Mouse (Mus musculus) liver, embryonic 11.5 days (tissue): ENCODE measurements around the gene Ankrd12. TPM values are rescaled to one million over a fixed set of nuclear protein-coding genes. Genes with fewer than 3 reads are reported as not detected.

ENCODE experiments used
- ATAC-seq: fragments of 200-750 bp; cut with Nextera tagmentation; replicated peaks from 2 replicates; pipeline ENCODE4 v1.8.0; 2017; ENCODE audit warnings: moderate number of reproducible peaks, mild to moderate bottlenecking, moderate TSS enrichment, moderate library complexity; ENCODE audit not compliant: low FRiP score
- DNase-seq: peaks from one replicate; pipeline ENCODE4 v3.0.0-alpha.2; 2017; ENCODE audit warnings: low spot score
- H3K27ac ChIP-seq: fragments of 300-500 bp; sonication (generic); 2 replicates; pipeline ENCODE4 v1.5.1; 2014; ENCODE audit warnings: mild to moderate bottlenecking, low read depth, low read length, control low read depth
- H3K27me3 ChIP-seq: fragments of 300-500 bp; sonication (generic); replicated peaks from 2 replicates; pipeline ENCODE4 v1.6.1; 2014; ENCODE audit warnings: low read length, mixed read lengths; ENCODE audit not compliant: control insufficient read depth, insufficient read depth
- H3K36me3 ChIP-seq: fragments of 300-500 bp; sonication (generic); 2 replicates; pipeline ENCODE4 v1.6.1; 2014; ENCODE audit warnings: mild to moderate bottlenecking, low read length, moderate library complexity, mixed read lengths; ENCODE audit not compliant: control insufficient read depth, insufficient read depth
- H3K4me1 ChIP-seq: fragments of 300-500 bp; sonication (generic); replicated peaks from 2 replicates; pipeline ENCODE4 v1.6.1; 2014; ENCODE audit warnings: low read length, mixed read lengths; ENCODE audit not compliant: control insufficient read depth, insufficient read depth
- H3K4me2 ChIP-seq: fragments of 300-500 bp; sonication (generic); 2 replicates; pipeline ENCODE4 v1.6.1; 2014; ENCODE audit warnings: mild to moderate bottlenecking, control low read depth, moderate library complexity
- H3K4me3 ChIP-seq: fragments of 300-500 bp; sonication (generic); 2 replicates; pipeline ENCODE4 v1.5.1; 2014; ENCODE audit warnings: low read depth, low read length, control low read depth
- H3K9ac ChIP-seq: fragments of 300-500 bp; sonication (generic); 2 replicates; pipeline ENCODE4 v1.6.1; 2014; ENCODE audit warnings: low read depth, low read length, control low read depth
- H3K9me3 ChIP-seq: fragments of 300-500 bp; sonication (generic); 2 replicates; pipeline ENCODE4 v1.6.1; 2016; ENCODE audit warnings: low read length, inconsistent platforms, mixed read lengths; ENCODE audit not compliant: control insufficient read depth
- WGBS: fragments of 180-500 bp; shearing (Covaris S2); extraction: QIAGEN DNeasy Blood & Tissue Kit; methylation state at CpG from one replicate; pipeline ENCODE4 v1.1.7; 2014; 5-methylcytosine and 5-hydroxymethylcytosine counted together
- polyA plus RNA-seq: library from polyadenylated mRNA; unstranded; fragments of >200 nt; fragmentation: Nextera tagmentation; extraction: Ambion mirVana; gene quantifications from 2 replicates; pipeline ENCODE4 v1.2.1, GENCODE M21; 2014

Ankrd12 gene
- polyA plus RNA-seq, 1 experiment from 2014 or later: 15.3 TPM

DNA sequence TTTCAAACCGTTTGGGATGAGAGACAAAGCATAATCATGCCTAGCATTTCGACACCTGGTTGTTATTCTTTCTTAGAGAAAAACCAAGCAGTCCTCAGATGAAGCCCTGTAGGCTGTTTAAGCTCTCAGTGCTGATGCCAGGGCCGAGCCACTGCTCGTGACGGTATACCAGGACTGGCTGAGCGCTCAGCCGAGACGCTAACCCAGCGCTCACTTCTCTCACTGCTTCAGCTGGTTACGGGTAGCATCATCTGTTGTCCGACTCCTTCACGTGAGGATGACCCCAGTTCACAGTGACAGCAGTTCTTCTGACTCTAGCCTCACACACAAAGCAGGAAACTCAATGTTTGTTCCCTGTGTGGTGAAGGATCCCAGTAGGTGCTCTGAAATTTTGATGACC, 136.7 kb downstream of the Ankrd12 start:
- no peaks in the 10 kb centered on the region for H3K27me3 ChIP-seq
- no peak overlapping the region for H3K27ac ChIP-seq
- ATAC-seq (no peak), DNase-seq (no peak)
- no peak overlapping the region for H3K4me3 ChIP-seq
- 84% methylated on average over 12 of the region's 12 CpGs for WGBS
- H3K4me1 ChIP-seq: peaks cover 6% of the 10 kb centered on the region; the same call in 1 of the 2 replicates
- H3K9me3 ChIP-seq: no peaks in the 10 kb centered on the region
- H3K4me2 ChIP-seq: no peak overlapping the region
- peaks cover 6% of the 10 kb centered on the region for H3K36me3 ChIP-seq
- no peak overlapping the region for H3K9ac ChIP-seq

DNA sequence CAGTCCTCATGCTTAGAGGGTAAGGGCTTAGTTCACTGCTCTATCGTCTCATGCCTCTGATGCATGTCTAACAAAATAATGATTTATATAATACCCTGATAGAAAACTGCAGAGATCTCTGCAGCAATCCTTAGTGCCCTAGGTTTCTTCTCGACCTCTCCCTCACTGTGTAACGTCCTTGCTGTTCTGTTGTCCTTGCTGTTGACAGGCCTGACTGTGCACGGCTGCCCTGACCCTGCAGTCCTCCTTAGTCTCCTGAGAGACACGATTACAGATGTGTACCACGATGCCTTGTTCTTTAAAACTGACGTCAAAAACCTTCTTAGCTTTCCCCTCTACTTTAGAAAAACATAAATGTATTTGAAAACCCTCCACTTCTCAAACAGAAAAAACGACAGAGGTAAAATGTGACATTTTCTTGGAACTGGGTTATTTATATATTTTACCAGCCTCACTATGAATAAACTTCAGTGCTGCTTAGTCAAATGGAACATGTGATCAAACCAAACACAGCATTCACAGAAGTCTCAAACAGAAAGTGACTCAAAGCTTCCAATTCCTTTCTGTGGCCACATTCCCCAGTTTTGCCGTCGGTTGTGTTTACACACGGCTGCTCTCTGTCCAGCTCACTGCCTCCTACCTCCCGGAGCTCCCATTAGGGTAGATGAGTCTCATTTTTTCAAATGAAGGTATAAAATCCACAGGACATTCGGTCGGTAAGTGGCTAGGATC, 137.3 kb downstream of the Ankrd12 start:
- WGBS: 75% methylated on average over 14 of the region's 14 CpGs
- Histone ChIP-seq H3K4me2 (no peak overlapping the region), H3K27me3 (no peaks in the 10 kb centered on the region), H3K27ac (no peak overlapping the region), H3K9me3 (no peaks in the 10 kb centered on the region), H3K36me3 (peaks cover 6% of the 10 kb centered on the region), H3K4me1 (peaks cover 6% of the 10 kb centered on the region; the same call in 1 of the 2 replicates), H3K4me3 (no peak overlapping the region), H3K9ac (no peak overlapping the region)
- DNase-seq (no peak), ATAC-seq (no peak)

DNA sequence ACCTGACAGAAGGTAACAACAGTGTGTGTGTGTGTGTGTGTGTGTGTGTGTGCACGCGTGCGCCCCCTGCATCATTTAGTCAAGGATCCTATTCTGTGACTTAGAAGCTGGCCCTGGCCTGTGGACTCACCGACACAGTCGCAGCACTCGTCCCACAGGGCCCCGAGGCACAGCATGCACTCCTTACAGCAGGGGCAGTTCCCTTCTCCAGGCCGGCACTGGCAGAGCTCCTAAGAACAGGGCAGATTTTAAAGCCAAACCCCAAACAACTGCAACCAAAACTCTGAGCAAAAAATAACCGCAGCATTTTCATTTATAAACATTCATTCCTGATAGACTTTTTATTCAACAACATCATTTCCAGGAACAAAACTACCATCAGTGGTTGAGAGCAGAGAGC, 139.2 kb downstream of the Ankrd12 start:
- DNase-seq (no peak), ATAC-seq (no peak)
- Histone ChIP-seq H3K4me3 (no peak overlapping the region), H3K36me3 (peaks cover 12% of the 10 kb centered on the region), H3K9me3 (no peaks in the 10 kb centered on the region), H3K4me2 (no peak overlapping the region), H3K27ac (no peak overlapping the region), H3K4me1 (peaks cover 6% of the 10 kb centered on the region; the same call in 1 of the 2 replicates), H3K27me3 (no peaks in the 10 kb centered on the region), H3K9ac (no peak overlapping the region)
- 93% methylated on average over 9 of the region's 9 CpGs for WGBS

DNA sequence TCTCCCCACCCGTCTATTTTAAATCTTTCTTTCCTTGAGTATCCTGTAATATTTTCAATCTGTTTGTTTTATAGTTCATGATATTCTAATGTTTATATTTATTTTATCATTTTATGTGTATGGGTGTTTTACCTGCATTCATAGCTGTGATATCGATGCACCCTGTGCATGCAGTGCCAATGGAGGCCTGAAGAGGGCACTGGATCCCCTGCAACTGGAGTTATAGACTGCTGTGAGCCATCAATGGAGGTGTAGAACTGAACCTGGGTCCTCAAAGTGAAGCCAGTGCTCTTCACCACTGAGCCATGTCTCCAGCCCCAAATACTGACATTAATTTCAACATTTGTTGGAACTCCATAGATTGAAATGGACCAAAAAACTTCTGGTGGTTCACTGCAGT, 143.1 kb downstream of the Ankrd12 start:
- ATAC-seq (no peak), DNase-seq (no peak)
- WGBS: 91% methylated on average over 2 of the region's 2 CpGs
- Histone ChIP-seq H3K27ac (no peak overlapping the region), H3K9me3 (no peaks in the 10 kb centered on the region), H3K9ac (no peak overlapping the region), H3K36me3 (peaks cover 14% of the 10 kb centered on the region), H3K27me3 (no peaks in the 10 kb centered on the region), H3K4me2 (no peak overlapping the region), H3K4me1 (0 out of 2 replicates have a peak, but pooled peaks cover 2% of the 10 kb centered on the region), H3K4me3 (no peak overlapping the region)

DNA sequence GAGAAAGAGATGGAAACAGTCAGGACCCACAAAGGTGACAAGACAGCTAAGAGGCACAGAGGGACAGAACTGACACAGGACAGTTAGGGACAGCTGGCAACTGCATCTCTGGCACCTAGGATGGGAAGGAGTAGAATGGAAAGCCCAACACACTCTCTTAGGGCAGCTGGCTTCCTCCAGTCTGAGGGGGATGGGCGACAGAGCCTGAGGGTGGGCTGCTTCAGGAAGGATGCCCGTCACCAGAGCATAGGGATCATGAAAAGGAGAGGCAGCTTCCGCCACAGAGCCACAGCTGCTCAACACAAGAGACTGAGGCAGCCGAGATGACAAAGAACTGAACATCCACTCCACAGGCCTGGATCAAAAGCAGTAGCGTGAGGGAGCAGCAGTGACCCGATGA, 145.4 kb downstream of the Ankrd12 start:
- 0 out of 2 replicates have a peak, but pooled peaks cover 2% of the 10 kb centered on the region for H3K4me1 ChIP-seq
- 78% methylated on average over 6 of the region's 6 CpGs for WGBS
- H3K9ac ChIP-seq: no peak overlapping the region
- H3K9me3 ChIP-seq: no peaks in the 10 kb centered on the region
- H3K27ac ChIP-seq: no peak overlapping the region
- peaks cover 10% of the 10 kb centered on the region for H3K36me3 ChIP-seq
- DNase-seq (no peak), ATAC-seq (no peak)
- H3K4me3 ChIP-seq: no peak overlapping the region
- no peaks in the 10 kb centered on the region for H3K27me3 ChIP-seq
- no peak overlapping the region for H3K4me2 ChIP-seq

DNA sequence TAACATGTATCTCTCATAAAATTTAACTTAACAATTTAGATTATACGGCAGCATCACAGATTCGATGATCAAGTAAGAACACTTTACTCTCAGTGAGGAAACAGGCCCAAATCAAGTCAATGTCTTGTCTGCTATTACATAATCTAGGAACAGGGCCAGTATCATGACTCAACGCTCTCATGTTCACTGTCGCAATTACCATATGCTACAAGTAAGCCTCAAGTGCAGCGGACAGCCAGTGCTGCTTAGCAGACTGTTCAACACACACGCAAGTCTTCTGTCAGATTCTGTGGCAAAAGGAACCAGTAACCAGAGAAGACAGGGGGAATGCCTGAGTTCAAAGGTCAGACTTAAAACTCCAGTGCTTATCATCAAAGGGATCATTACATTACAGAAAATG, 145.9 kb downstream of the Ankrd12 start:
- ATAC-seq (no peak), DNase-seq (no peak)
- 0 out of 2 replicates have a peak, but pooled peaks cover 2% of the 10 kb centered on the region for H3K4me1 ChIP-seq
- no peak overlapping the region for H3K9ac ChIP-seq
- H3K27me3 ChIP-seq: no peaks in the 10 kb centered on the region
- H3K4me2 ChIP-seq: no peak overlapping the region
- no peaks in the 10 kb centered on the region for H3K9me3 ChIP-seq
- no peak overlapping the region for H3K27ac ChIP-seq
- WGBS: 81% methylated on average over 6 of the region's 6 CpGs
- no peak overlapping the region for H3K4me3 ChIP-seq
- peaks cover 11% of the 10 kb centered on the region for H3K36me3 ChIP-seq

DNA sequence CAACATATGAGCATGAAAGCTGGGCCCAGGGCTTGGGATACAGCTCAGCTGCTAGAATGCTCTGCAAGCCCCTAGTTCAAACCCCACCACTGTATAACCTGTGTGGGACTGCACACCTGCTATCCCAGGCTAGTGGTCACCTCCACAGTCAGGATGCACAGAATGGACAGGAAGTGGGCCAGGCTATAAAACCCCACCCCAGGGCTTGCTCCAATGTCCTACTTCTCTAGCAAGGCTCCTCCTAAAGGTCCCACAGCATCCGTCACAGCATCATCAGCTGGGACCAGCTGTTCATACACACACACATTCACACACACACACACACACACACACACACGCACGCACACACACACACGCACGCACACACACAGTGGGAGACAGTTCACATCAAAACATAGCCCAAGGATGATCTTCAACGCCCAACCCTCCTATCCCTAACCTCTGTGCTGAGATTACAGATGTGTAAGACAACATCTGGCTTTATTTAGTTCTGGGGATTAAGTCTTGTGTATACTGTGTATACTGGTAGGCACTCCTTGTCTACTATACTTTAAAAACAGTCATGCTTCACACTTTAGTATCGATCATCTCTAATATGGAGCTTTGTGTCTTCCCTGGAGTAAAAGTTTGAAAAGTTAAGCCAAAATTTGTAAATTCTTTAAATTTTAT, 146.6 kb downstream of the Ankrd12 start:
- WGBS: 87% methylated on average over 7 of the region's 7 CpGs

DNA sequence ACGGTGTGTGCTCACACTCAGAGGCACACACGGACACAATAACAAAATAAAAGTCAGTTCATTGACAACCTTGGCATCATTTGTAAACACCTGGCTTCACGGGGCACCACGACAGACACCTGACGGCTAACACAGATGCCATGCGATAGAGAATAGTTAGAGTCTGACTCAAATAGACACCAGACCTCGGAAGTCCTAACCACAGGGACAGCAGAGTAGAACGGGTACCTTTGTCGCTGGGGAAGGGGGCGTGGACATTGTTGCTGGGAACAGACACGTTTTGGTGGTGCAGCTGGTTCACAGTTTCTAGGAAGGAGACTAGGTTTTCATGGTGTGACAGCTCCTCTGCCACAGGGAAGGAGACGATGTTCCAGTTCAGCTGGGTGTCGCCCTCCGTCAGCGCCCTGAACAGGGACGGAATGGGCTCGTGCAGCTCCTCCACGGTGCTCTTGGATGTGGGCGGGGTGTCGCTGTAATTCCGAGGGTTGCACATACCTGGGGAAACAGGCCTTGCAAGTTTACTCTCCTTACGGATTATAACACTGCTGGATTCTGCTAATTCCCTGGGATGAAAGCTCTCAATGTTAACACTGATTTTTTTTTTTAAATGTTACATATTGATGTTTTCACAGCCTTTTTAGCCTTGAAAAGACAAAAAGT, 147.4 kb downstream of the Ankrd12 start:
- Histone ChIP-seq H3K36me3 (peaks cover 13% of the 10 kb centered on the region), H3K27ac (no peak overlapping the region), H3K9me3 (no peaks in the 10 kb centered on the region), H3K4me1 (0 out of 2 replicates have a peak, but pooled peaks cover 2% of the 10 kb centered on the region), H3K27me3 (no peaks in the 10 kb centered on the region), H3K4me3 (no peak overlapping the region), H3K9ac (no peak overlapping the region), H3K4me2 (no peak overlapping the region)
- ATAC-seq (no peak), DNase-seq (no peak)
- 82% methylated on average over 22 of the region's 22 CpGs for WGBS

More for the DNA sequence above, 146.6 kb downstream of the Ankrd12 start:
- H3K9me3 ChIP-seq: no peaks in the 10 kb centered on the region
- H3K27ac ChIP-seq: no peak overlapping the region
- 0 out of 2 replicates have a peak, but pooled peaks cover 2% of the 10 kb centered on the region for H3K4me1 ChIP-seq
- no peaks in the 10 kb centered on the region for H3K27me3 ChIP-seq
- H3K36me3 ChIP-seq: peaks cover 13% of the 10 kb centered on the region
- H3K4me3 ChIP-seq: no peak overlapping the region
- no peak for DNase-seq
- no peak for ATAC-seq
- no peak overlapping the region for H3K4me2 ChIP-seq
- no peak overlapping the region for H3K9ac ChIP-seq
